Mouse (Mus musculus) lung, postnatal 0 days (tissue): ENCODE measurements around the gene Stag3.

Experiments used
- CTCF ChIP-seq: IDR thresholded peaks from 2 replicates; pipeline ENCODE4 v1.5.1; 2016; ENCODE audit warnings: antibody characterized with exemption, mild to moderate bottlenecking
- EP300 ChIP-seq: IDR thresholded peaks from 2 replicates; pipeline ENCODE4 v1.6.1; 2016; ENCODE audit warnings: antibody characterized with exemption, mild to moderate bottlenecking, control low read depth

DNA sequence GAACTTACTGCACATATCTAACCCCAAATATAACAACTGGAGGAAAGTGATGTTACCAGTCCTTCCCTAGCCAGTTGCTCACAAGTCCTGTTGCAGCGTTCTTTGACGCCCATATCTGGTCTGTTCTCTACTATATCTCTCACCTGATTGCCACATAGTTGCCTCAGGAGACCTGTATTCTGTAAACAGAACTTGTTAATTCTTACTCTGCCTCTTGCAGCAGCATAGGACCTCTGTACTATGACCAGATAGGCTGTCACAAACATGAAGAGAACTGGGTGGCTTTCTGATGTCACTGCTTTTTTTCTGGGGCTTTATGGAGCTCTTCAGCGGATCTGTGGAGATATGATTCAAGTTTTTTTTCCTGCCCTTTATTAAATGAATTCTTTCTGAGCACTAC is 32.8 kb downstream of the Stag3 start:
- TF ChIP-seq CTCF (no peak), EP300 (no peak)
